Mouse (Mus musculus): ENCODE measurements around the gene Irf2bp1. TPM values are rescaled to one million over a fixed set of nuclear protein-coding genes. Genes with fewer than 3 reads are reported as not detected.
A peak's percentile ranks its signal among the peaks of the same experiment; 100 is the strongest.

Gene Irf2bp1
- polyA plus RNA-seq, 1 experiment from 2014 or later = 23.4 TPM

- Histone ChIP-seq H3K4me3 (no peak within 1 kb of the TSS), H3K9ac (no peak within 1 kb of the TSS), H3K27ac (no peak within 1 kb of the TSS), H3K27me3 (peaks cover 3% of the 10 kb centered on the region; the same call in 1 of the 2 replicates), H3K4me2 (no peak within 1 kb of the TSS), H3K4me1 (replicated peaks) (peaks cover 16% of the 10 kb centered on the region), H3K9me3 (no peaks in the 10 kb centered on the region), H3K36me3 (no peaks in the 10 kb centered on the region)
- WGBS = 73% methylated on average over 2 of the region's 2 CpGs
- ATAC-seq (ENCODE audit: low FRiP score) = no peak
Observed at GRCm38 (mm10) chr7:18987100-18987499, 16.7 kb upstream of the Irf2bp1 start, which contains the start of gene Nanos2. TSS of gene Nanos2 (plus strand) at chr7:18987400.

GRCm38 (mm10) chr7:18987747-18988146 lies 16.1 kb upstream of the Irf2bp1 start:
- H3K27me3 ChIP-seq = peaks cover 6% of the 10 kb centered on the region
- no peak for ATAC-seq (ENCODE audit: low FRiP score)
- no peak overlapping the region for H3K4me3 ChIP-seq
- no peak overlapping the region for H3K9ac ChIP-seq
- no peaks in the 10 kb centered on the region for H3K9me3 ChIP-seq
- H3K4me2 ChIP-seq = no peak overlapping the region
- no peak overlapping the region for H3K27ac ChIP-seq
- H3K4me1 ChIP-seq (replicated peaks) = peaks cover 22% of the 10 kb centered on the region
- WGBS = 72% methylated on average over 13 of the region's 13 CpGs
- H3K36me3 ChIP-seq = no peaks in the 10 kb centered on the region

GRCm38 (mm10) chr7:18988780-18989179 lies 15.1 kb upstream of the Irf2bp1 start:
- WGBS = 71% methylated on average over 6 of the region's 6 CpGs
- Histone ChIP-seq H3K4me3 (no peak overlapping the region), H3K4me1 (replicated peaks) (peaks cover 31% of the 10 kb centered on the region), H3K9ac (no peak overlapping the region), H3K4me2 (no peak overlapping the region), H3K27me3 (peaks cover 17% of the 10 kb centered on the region), H3K36me3 (no peaks in the 10 kb centered on the region), H3K27ac (no peak overlapping the region), H3K9me3 (no peaks in the 10 kb centered on the region)
- no peak for ATAC-seq (ENCODE audit: low FRiP score)

GRCm38 (mm10) chr7:18989995-18990394 lies 13.8 kb upstream of the Irf2bp1 start:
- H3K9me3 ChIP-seq = no peaks in the 10 kb centered on the region
- H3K9ac ChIP-seq = peak overlapping the region; percentile 63
- H3K4me2 ChIP-seq = peak overlapping the region; percentile 83
- H3K36me3 ChIP-seq = no peaks in the 10 kb centered on the region
- 7% methylated on average over 5 of the region's 5 CpGs for WGBS
- no peak for ATAC-seq (ENCODE audit: low FRiP score)
- H3K27ac ChIP-seq = peak overlapping the region; percentile 94
- peaks cover 18% of the 10 kb centered on the region for H3K27me3 ChIP-seq
- peak overlapping the region; percentile 56 for H3K4me3 ChIP-seq
- H3K4me1 ChIP-seq (replicated peaks) = peaks cover 37% of the 10 kb centered on the region

DNA sequence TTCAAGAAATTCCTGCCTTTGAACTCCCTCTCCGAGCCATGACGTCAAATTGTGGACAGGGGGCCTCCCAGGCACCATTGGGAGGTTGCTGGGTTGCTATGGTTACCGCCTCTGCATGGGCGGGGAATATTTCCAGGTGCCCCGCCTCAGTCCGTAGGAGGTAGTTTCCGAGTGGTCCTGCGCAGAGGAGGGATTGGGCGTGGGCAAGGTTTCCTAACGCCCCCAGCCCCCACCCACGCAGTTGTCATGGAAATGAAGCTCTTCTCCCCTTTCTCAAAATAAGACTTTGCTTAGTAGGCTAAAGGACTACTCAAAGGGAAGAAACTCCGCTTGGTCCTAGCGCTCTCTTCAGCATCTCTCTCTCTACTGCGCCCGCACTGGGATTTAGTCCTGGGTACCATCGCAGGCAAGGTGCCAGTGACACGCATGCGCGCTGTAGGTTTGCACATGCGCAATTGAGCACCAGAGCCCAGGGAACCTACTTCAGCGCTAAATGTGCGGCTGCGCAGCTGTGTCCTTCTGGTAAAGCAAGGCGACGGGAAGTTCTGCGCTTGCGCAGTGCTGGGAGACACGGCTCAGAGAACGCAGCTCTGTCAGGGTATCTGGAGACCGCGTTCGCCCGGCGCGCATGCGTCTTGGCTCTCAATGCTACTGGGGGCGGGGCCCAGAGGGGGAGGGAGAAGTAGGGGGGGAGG lies 13.1 kb upstream of the Irf2bp1 start, which contains the start of gene Mypop:
Gene Mypop (plus strand): TSS at position 645 of the 695 bp plus-strand sequence.
- Histone ChIP-seq H3K36me3 (peaks cover 5% of the 10 kb centered on the region; the same call in 1 of the 2 replicates), H3K4me2 (peak within 1 kb of the TSS; percentile 83), H3K4me1 (replicated peaks) (peaks cover 42% of the 10 kb centered on the region), H3K4me3 (peak within 1 kb of the TSS; percentile 56), H3K9me3 (no peaks in the 10 kb centered on the region), H3K27me3 (peaks cover 18% of the 10 kb centered on the region), H3K27ac (peak within 1 kb of the TSS; percentile 94), H3K9ac (peak within 1 kb of the TSS; percentile 81)
- peak; percentile 93 for ATAC-seq (ENCODE audit: low FRiP score)
- under 1% methylated on average over 37 of the region's 37 CpGs for WGBS

GRCm38 (mm10) chr7:18991660-18992293 lies 12.1 kb upstream of the Irf2bp1 start:
- Histone ChIP-seq H3K36me3 (peaks cover 15% of the 10 kb centered on the region), H3K4me3 (peak overlapping the region; percentile 56), H3K9ac (peak overlapping the region; percentile 81), H3K27ac (peak overlapping the region; percentile 94), H3K4me1 (replicated peaks) (peaks cover 42% of the 10 kb centered on the region), H3K27me3 (peaks cover 18% of the 10 kb centered on the region), H3K4me2 (peak overlapping the region; percentile 83), H3K9me3 (no peaks in the 10 kb centered on the region)
- ATAC-seq (ENCODE audit: low FRiP score) = peak; percentile 29
- under 1% methylated on average over 59 of the region's 59 CpGs for WGBS

GRCm38 (mm10) chr7:18992294-18992675 lies 11.6 kb upstream of the Irf2bp1 start:
- no peaks in the 10 kb centered on the region for H3K9me3 ChIP-seq

DNA sequence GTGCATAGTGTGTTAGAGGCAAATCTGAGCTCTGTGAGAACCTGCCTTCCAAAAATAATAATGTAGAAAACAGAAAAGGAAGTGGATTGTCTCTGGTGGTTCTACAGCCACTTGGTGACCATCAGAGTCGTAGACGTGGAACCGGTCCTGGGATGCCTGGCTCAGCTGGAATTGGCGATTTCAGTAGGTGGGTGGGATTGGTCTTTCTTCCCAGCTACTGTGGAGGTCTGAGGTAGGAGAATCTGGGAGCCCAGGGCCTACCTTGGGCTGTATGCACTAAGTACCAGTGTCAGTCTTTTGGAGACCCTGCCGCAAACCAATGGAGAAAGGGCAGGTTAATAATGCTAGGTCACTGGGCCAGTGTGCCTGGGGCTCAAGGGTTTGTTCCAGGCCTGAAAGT lies 10.8 kb upstream of the Irf2bp1 start:
- Histone ChIP-seq H3K9me3 (no peaks in the 10 kb centered on the region), H3K9ac (peak overlapping the region; percentile 81), H3K27me3 (peaks cover 15% of the 10 kb centered on the region), H3K36me3 (peaks cover 15% of the 10 kb centered on the region), H3K4me2 (peak overlapping the region; percentile 83), H3K4me3 (peak overlapping the region; percentile 56), H3K27ac (no peak overlapping the region), H3K4me1 (replicated peaks) (peaks cover 42% of the 10 kb centered on the region)
- WGBS = 93% methylated on average over 5 of the region's 5 CpGs
- ATAC-seq (ENCODE audit: low FRiP score) = no peak

More at GRCm38 (mm10) chr7:18992294-18992675, 11.6 kb upstream of the Irf2bp1 start:
- 2% methylated on average over 31 of the region's 31 CpGs for WGBS
- Histone ChIP-seq H3K4me2 (peak overlapping the region; percentile 83), H3K36me3 (peaks cover 15% of the 10 kb centered on the region), H3K4me1 (replicated peaks) (peaks cover 42% of the 10 kb centered on the region), H3K9ac (peak overlapping the region; percentile 81), H3K27me3 (peaks cover 18% of the 10 kb centered on the region), H3K4me3 (peak overlapping the region; percentile 56), H3K27ac (peak overlapping the region; percentile 94; the same call in 1 of the 2 replicates)
- ATAC-seq (ENCODE audit: low FRiP score) = no peak

DNA sequence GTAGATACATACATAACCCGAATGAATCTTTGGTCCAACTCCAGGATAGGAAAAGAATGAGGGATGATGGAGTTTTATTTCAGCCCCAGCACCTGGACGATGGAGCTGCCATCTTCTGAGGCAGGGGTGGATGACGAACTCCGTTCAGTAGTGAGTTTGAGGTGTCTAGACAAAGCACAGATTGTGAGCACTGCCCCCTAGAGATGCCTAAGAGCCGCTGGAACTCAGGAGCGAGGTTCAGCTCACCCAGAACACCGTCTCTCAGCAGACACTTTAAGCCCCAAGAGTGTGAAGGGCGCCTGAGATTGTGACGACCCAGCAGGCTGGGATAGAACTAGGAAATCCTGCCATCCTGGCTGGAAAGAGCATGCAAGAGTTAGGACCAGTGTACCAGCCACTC lies 5.0 kb upstream of the Irf2bp1 start:
- Histone ChIP-seq H3K4me1 (replicated peaks) (peaks cover 36% of the 10 kb centered on the region), H3K9me3 (no peaks in the 10 kb centered on the region), H3K27ac (no peak overlapping the region), H3K4me3 (no peak overlapping the region), H3K9ac (peak overlapping the region; percentile 36; the same call in 1 of the 2 replicates), H3K36me3 (peaks cover 17% of the 10 kb centered on the region), H3K4me2 (no peak overlapping the region), H3K27me3 (peaks cover under 1% of the 10 kb centered on the region)
- 35% methylated on average over 9 of the region's 9 CpGs for WGBS
- no peak for ATAC-seq (ENCODE audit: low FRiP score)

DNA sequence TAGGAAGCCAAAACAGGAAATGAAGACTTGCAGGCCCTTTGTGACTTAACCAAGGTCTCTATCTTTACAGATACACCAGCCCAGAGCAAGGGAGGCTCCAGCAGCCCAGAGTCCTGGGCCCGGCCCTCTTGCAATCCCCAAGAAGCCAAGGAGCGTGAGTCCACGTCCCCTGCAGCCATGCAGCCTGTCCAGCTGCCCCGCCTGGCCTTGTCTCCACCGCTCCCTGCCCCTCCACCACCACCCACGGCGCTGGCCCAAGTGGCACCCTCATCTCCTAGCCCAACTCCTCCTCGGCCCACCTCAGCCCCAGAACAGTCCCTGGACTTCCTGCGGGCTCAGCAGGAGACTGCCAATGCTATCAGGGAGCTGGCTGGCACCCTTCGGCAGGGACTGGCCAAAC lies 3.4 kb upstream of the Irf2bp1 start:
- ATAC-seq (ENCODE audit: low FRiP score) = no peak
- Histone ChIP-seq H3K27me3 (no peaks in the 10 kb centered on the region), H3K9me3 (no peaks in the 10 kb centered on the region), H3K9ac (peak overlapping the region; percentile 70), H3K36me3 (peaks cover 19% of the 10 kb centered on the region), H3K4me1 (replicated peaks) (peaks cover 37% of the 10 kb centered on the region), H3K4me2 (peak overlapping the region; percentile 52), H3K4me3 (peak overlapping the region; percentile 33), H3K27ac (no peak overlapping the region)
- 56% methylated on average over 10 of the region's 10 CpGs for WGBS

DNA sequence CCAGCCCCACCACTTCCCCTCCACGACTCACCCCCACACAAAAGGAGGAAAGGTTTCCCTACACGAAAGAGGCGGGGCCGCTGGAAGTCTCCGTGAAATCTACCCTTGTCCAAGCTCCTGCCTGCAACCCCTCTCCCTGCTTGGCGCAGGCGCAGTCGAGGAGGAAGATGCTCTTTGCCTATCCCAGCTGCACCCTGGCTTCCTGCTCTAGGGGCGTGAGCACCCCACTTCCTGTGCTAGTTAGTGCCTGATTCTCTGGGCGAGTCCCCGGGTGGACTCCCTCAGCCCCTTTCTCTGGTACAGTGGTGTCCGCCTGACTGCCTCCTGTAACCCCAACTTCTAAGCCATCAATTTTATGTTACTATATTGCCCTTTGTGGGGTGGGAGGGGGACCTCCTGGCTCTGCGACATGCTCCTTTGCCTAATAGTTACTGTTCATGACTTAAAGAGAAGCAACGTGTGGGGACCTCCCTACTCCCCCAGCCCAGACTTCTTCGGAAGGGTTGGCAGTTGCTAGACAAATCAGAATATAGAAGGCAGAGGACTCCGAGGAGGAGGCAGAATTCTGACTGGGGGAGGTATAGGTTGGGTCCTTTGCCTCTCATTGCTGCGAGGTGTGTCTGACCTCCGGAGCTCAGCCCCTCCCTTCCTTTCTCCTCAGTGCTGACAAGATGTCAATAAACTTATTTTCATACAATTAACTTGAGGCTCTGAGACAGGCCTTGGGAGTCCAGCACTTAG lies 2.6 kb upstream of the Irf2bp1 start:
- Histone ChIP-seq H3K9me3 (no peaks in the 10 kb centered on the region), H3K27me3 (no peaks in the 10 kb centered on the region), H3K4me3 (peak overlapping the region; percentile 33), H3K36me3 (peaks cover 19% of the 10 kb centered on the region), H3K27ac (no peak overlapping the region), H3K4me1 (replicated peaks) (peaks cover 45% of the 10 kb centered on the region), H3K9ac (peak overlapping the region; percentile 70), H3K4me2 (peak overlapping the region; percentile 52)
- no peak for ATAC-seq (ENCODE audit: low FRiP score)
- 45% methylated on average over 17 of the region's 18 CpGs for WGBS

- 80% methylated on average over 3 of the region's 3 CpGs for WGBS
- no peak for ATAC-seq (ENCODE audit: low FRiP score)
- 0 out of 2 replicates have a peak overlapping the region, but pooled peaks have one; percentile 70 for H3K9ac ChIP-seq
- peaks cover 49% of the 10 kb centered on the region for H3K4me1 ChIP-seq (replicated peaks)
- no peaks in the 10 kb centered on the region for H3K9me3 ChIP-seq
- 0 out of 2 replicates have a peak overlapping the region, but pooled peaks have one; percentile 65 for H3K4me2 ChIP-seq
- peak overlapping the region; percentile 19; the same call in 1 of the 2 replicates for H3K27ac ChIP-seq
- no peaks in the 10 kb centered on the region for H3K27me3 ChIP-seq
- H3K4me3 ChIP-seq = no peak overlapping the region
- peaks cover 17% of the 10 kb centered on the region for H3K36me3 ChIP-seq
Observed at GRCm38 (mm10) chr7:19001807-19002085, 2.1 kb upstream of the Irf2bp1 start.

Measured in hindbrain, embryonic 13.5 days (tissue).